Mouse (Mus musculus) CH12F3 (cell line): ENCODE data around the gene Ctnnb1.

ENCODE experiments used
- in situ Hi-C: fragments of 300-500 bp; cut with MboI; formaldehyde crosslinking; loops from 2 replicates; pipeline ENCODE4 v1.14.3; 2020; ENCODE audit warnings: low sequenced_read_pairs

Gene Ctnnb1

DNA sequence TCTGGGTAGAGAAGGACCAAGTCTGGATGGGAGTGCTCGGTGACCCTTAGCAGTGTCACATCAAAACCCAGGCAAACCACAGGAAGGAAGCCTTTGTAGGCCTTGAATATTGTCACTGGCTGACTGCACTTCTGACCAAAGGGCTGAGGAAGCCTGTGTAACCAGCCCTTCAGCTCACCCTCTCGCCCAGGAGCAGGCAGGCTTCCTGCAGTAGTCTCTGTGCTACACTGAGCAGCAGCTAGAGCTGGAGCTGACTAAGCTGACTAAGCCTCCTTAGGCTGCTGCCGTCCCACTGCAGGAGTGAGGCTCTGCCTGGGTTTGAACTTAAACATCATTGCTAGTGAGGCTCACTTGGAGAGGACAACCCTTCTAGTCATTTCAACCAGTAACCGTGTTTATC lies 31.6 kb downstream of the Ctnnb1 start:
- in situ Hi-C loops, result no loop called here

- in situ Hi-C loops, result no loop called here
Measured at GRCm38 (mm10) chr9:120961466-120961865, 32.5 kb downstream of the Ctnnb1 start.

DNA sequence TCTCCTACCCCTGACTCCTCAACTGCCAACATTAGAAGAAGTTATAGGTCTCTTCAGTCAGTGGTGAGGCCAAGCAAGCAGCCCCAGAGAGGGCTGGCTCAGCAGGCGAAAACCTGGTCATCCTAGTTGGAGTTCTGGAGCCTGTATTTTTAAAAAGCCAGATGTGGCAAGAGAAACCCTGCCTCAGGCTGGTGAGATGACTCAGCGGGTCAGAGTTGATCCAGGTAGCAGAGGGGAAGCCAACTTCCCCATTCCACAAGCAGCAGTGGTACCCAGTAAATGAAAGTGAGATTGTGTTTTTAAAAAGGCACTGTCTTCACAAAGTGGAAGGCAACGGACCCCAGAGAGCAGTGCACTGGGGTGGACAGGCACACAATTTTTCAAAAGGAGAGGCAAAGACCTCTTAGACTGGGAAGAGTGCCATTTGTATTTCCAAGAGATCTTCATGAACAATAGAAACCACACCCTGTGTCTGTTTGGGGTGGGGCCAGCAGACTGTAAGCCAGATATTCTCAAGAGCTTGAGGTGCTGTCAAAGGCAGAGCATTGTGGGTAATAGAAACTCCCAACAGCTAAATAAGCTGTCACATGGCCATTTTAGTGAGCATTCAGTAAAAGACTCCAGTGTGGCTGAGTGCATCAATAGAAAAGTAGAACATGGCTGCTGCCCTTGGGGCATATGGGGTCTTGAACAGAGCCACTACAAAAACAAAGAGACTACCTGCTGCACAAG lies 33.1 kb downstream of the Ctnnb1 start:
- in situ Hi-C loops, result no loop called here

DNA sequence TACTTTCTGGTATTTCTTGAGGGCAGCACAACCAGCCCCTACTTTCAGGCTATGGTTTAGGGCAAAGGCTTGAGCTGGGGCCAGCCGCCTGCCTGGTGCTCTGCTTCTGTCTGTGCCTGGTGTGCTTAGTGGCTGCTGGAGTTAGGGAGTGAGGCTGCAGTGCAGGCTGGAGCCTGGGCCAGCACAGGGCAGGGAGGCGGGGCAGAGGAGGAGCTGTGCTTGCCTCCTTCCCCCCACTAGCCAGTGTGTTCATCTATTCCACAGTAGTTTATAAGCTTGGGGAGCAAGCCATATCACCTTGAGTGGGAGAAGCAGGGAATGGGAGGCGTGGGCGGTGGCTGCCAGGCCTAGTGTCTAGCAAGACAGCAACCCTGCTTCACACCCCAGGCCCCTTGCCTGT lies 34.1 kb downstream of the Ctnnb1 start:
- in situ Hi-C loops, result no loop called here

- in situ Hi-C loops, result no loop called here
Measured at GRCm38 (mm10) chr9:120963720-120964119, 34.7 kb downstream of the Ctnnb1 start.

- in situ Hi-C loops, result no loop called here
Measured at GRCm38 (mm10) chr9:120964224-120964623, 35.2 kb downstream of the Ctnnb1 start.

- in situ Hi-C loops, result no loop called here
Measured at GRCm38 (mm10) chr9:120965007-120965406, 36.0 kb downstream of the Ctnnb1 start.

DNA sequence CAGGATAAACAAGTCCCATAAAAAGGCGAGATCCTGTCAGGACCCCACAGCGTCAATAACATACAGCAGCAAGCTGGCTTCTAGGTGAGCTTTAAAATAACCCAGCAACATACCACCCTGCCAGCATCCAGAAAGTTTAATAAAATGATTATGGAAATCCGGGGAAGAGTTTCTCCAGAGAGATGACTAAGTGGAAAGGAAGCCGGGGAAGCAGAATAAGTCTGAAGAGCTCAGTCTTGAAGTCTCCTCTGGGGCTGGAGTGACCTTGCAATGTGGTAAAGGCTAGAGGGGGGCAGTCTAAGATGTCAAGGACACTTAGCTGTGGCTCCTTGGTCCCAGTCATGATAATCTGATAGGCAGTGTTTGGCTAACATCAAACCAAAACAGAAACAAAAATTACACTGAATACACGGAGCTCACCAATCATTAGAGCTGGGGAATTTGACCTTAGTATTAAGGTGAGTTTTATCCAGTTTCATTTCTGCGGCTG lies 44.1 kb downstream of the Ctnnb1 start:
- in situ Hi-C loops, result no loop called here

- in situ Hi-C loops, result no loop called here
Measured at GRCm38 (mm10) chr9:120974209-120974608, 45.2 kb downstream of the Ctnnb1 start.

- in situ Hi-C loops, result no loop called here
Measured at GRCm38 (mm10) chr9:120976158-120976557, 47.1 kb downstream of the Ctnnb1 start.

GRCm38 (mm10) chr9:120976856-120977255 lies 47.8 kb downstream of the Ctnnb1 start:
- in situ Hi-C loops, result no loop called here

- in situ Hi-C loops, result no loop called here
Measured at GRCm38 (mm10) chr9:120981777-120982176, 52.8 kb downstream of the Ctnnb1 start.

DNA sequence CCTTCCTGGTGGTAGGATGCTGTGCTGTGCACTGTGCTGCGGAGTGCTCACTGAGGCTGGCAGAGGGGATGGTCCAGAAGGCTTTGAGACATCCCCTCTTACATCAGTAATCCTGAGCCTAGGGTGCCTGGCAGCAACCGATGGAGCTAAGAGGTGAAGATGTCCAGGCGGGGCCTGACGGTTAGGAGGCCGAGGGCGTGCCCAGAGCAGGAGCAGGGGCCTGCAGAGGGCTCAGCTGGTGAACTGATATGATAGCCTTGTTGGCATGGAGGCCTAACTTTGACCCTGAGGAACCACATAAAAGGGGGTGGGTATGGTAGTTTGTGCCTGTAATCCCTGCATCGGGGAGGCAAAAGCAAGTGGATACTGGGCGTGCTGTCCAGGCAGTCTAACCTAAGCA lies 54.8 kb downstream of the Ctnnb1 start:
- in situ Hi-C loops, result no loop called here

GRCm38 (mm10) chr9:120984509-120984908 lies 55.5 kb downstream of the Ctnnb1 start:
- in situ Hi-C loops, result no loop called here

DNA sequence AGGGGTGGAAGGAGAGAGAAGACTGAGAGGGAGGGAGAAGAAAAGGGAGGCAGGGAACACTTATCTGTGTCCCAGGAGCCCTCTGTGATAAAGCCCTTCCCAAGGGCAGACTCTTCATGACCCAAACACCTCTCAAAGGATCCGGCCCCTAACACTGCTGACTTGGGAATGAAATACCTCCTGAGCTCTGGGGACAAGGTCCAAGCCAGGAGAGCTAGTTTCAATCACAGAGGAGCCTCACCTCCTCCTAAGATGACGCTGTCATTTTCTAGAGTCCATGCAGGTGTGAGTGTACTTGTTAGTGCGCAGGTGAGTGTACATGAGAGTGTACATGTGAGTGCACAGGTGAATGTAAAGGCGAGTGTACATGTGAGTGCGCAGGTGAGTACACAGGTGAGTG lies 56.0 kb downstream of the Ctnnb1 start:
- in situ Hi-C loops, result no loop called here

DNA sequence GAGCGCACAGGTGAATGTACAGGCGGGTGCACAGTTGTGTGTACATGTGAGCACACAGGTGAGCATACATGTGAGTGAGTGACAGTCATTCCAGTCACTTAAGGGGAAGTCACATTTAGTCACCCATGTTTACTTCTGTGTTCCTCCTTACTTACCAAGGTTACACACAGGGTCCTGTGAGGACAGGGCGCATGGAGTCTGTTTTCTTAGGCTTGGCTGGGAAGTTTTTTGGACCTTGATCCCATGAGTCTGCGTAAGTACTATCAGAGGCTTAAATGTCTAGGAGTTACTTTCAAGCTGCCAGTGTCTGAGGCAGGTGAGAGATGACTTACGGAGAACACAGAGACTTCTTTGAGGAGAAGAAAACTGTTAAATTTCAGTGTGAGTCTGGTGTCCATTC lies 56.5 kb downstream of the Ctnnb1 start:
- in situ Hi-C loops, result no loop called here

GRCm38 (mm10) chr9:120986255-120986654 lies 57.2 kb downstream of the Ctnnb1 start:
- in situ Hi-C loops, result no loop called here

- in situ Hi-C loops, result no loop called here
Measured at GRCm38 (mm10) chr9:120986994-120987393, 58.0 kb downstream of the Ctnnb1 start.

- in situ Hi-C loops, result no loop called here
Measured at GRCm38 (mm10) chr9:120988088-120988487, 59.1 kb downstream of the Ctnnb1 start.

GRCm38 (mm10) chr9:120989806-120990700 lies 61.0 kb downstream of the Ctnnb1 start:
- in situ Hi-C loops, result no loop called here

DNA sequence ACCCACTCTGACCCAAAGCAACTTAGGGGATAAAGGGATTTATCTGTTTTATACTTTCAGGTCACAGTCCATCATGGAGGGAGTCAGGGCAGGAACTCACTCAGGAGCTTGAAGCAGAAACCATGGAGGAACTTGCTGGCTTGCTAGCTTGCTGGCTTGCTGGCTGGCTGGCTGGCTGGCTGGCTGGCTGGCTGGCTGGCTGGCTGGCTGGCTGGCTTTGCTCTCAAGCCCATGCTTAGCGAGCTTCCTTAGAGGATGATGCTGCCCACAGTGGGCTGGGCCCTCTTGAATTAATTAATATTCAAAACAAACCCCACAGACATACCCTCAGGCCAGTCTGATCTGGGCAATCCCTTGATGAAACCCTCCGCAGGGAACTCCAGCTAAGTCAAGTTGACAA lies 62.8 kb downstream of the Ctnnb1 start:
- in situ Hi-C loops, result no loop called here

- in situ Hi-C loops, result no loop called here
Measured at GRCm38 (mm10) chr9:120993004-120993403, 64.0 kb downstream of the Ctnnb1 start.
